Comparison of ENCODE assay signal across 9 mouse cellular contexts in genomic region chr19:60310591-60310990, GRCm38 (mm10).
A peak's percentile ranks its signal among the peaks of the same experiment; 100 is the strongest.
DNase-seq lines count a peak whose midpoint lies in the region; ATAC-seq and TF ChIP-seq lines count a peak whose summit lies in the region.
"Had no signal": no experiment of that assay in that cellular context is flagged by ENCODE, and none has a peak within 500 bp of the region (broad histone marks: within the 10 kb centered on the region; RNA-seq: fewer than 3 reads in every experiment).

No protein-coding gene starts in this region.

- H3K4me2 ChIP-seq in hindbrain, embryonic 11.5 days (replicated peaks; ENCODE audit: low read depth, low read length) = no peak overlapping the region
- no peak overlapping the region for H3K4me2 ChIP-seq in midbrain, embryonic 15.5 days

- ATAC-seq in erythroblast, adult 5-6 weeks (replicated peaks; ENCODE audit: low FRiP score, poor library complexity, severe bottlenecking) = peak; percentile 69; the same call in 1 of the 2 replicates
- ATAC-seq in hindbrain, embryonic 11.5 days (ENCODE audit: low FRiP score) = no peak
- ATAC-seq in midbrain, embryonic 15.5 days (replicated peaks) = peak; percentile 82

- no peak for TF ChIP-seq POLR2A in heart, adult 2 months (IDR thresholded peaks at IDR 0.05; ENCODE audit: insufficient read depth, low read depth, low read length)
- TF ChIP-seq POLR2A in brain, embryonic 14.5 days (IDR thresholded peaks at IDR 0.05; ENCODE audit: borderline replicate concordance, extremely low read depth, insufficient read depth, insufficient read length, poor library complexity, severe bottlenecking) = no peak

- H3K9me3 ChIP-seq in hindbrain, embryonic 11.5 days (ENCODE audit: control insufficient read depth, low read length) = no peaks in the 10 kb centered on the region
- no peaks in the 10 kb centered on the region for H3K9me3 ChIP-seq in midbrain, embryonic 15.5 days

- WGBS in heart, adult 2 months = 29% methylated on average over 4 of the region's 4 CpGs
- 28% methylated on average over 4 of the region's 4 CpGs for WGBS in hindbrain, embryonic 11.5 days
- 29% methylated on average over 4 of the region's 4 CpGs for WGBS in midbrain, embryonic 15.5 days

- no peak for TF ChIP-seq EP300 in heart, adult 2 months (IDR thresholded peaks at IDR 0.05; ENCODE audit: insufficient read depth, low read depth, low read length)

- intact Hi-C loops in heart, adult 2 months (cut with DNase I) = loop anchor here (1.0 to 10.0 kb wide), 3 partner anchors 166 to 892 kb away; no protein-coding TSS in a partner anchor
- intact Hi-C loops in heart, postnatal 25 days (cut with DNase I) = loop anchor here (1.0 to 5.0 kb wide), 4 partner anchors 168 to 1073 kb away; no protein-coding TSS in a partner anchor

- DNase-seq in heart, adult 2 months = peak; percentile 50 to 61
- no peak for DNase-seq in heart, postnatal 25 days (ENCODE audit: low spot score)
- peak; percentile 93 for DNase-seq in brain, embryonic 14.5 days (ENCODE audit: low read depth)
- peak; percentile 84 for DNase-seq in hindbrain, embryonic 11.5 days (ENCODE audit: low spot score)
- DNase-seq in left cerebral cortex, adult 8-10 months (ENCODE audit: low spot score in 2 of 2) = peak; percentile 13 to 21
- DNase-seq in spleen, postnatal 4 days (ENCODE audit: low spot score in 2 of 2) = peak; percentile 34 to 75

- H3K27ac ChIP-seq in heart, adult 2 months = no peak overlapping the region
- no peak overlapping the region for H3K27ac ChIP-seq in hindbrain, embryonic 11.5 days (ENCODE audit: low read depth, low read length)
- H3K27ac ChIP-seq in midbrain, embryonic 15.5 days = no peak overlapping the region

- H3K36me3 ChIP-seq in heart, adult 2 months (ENCODE audit: control insufficient read depth, insufficient read depth, low read length) = no peaks in the 10 kb centered on the region
- no peaks in the 10 kb centered on the region for H3K36me3 ChIP-seq in hindbrain, embryonic 11.5 days (ENCODE audit: control insufficient read depth, insufficient read depth, low read length)
- H3K36me3 ChIP-seq in midbrain, embryonic 15.5 days (replicated peaks) = no peaks in the 10 kb centered on the region

- no peak overlapping the region for H3K9ac ChIP-seq in heart, adult 2 months (ENCODE audit: low read depth, low read length)
- H3K9ac ChIP-seq in hindbrain, embryonic 11.5 days (ENCODE audit: low read depth, low read length) = no peak overlapping the region
- no peak overlapping the region for H3K9ac ChIP-seq in midbrain, embryonic 15.5 days

- H3K27me3 ChIP-seq in heart, adult 2 months (ENCODE audit: control insufficient read depth, insufficient read depth, low read length) = no peaks in the 10 kb centered on the region
- no peaks in the 10 kb centered on the region for H3K27me3 ChIP-seq in hindbrain, embryonic 11.5 days (ENCODE audit: control insufficient read depth, insufficient read depth, low read length)
- H3K27me3 ChIP-seq in midbrain, embryonic 15.5 days (replicated peaks) = no peaks in the 10 kb centered on the region

- no peaks in the 10 kb centered on the region for H3K79me2 ChIP-seq in heart, adult 2 months (replicated peaks; ENCODE audit: control insufficient read depth, insufficient read depth, low read length)

- H3K4me3 ChIP-seq in heart, adult 2 months = no peak overlapping the region
- no peak overlapping the region for H3K4me3 ChIP-seq in hindbrain, embryonic 11.5 days (ENCODE audit: low read depth, low read length)
- H3K4me3 ChIP-seq in midbrain, embryonic 15.5 days = no peak overlapping the region
- H3K4me3 ChIP-seq: myocyte had no signal

- H3K4me1 ChIP-seq in heart, adult 2 months (ENCODE audit: control insufficient read depth, insufficient read depth, low read length) = no peaks in the 10 kb centered on the region
- no peaks in the 10 kb centered on the region for H3K4me1 ChIP-seq in hindbrain, embryonic 11.5 days (replicated peaks; ENCODE audit: control insufficient read depth, insufficient read depth, low read length)
- no peaks in the 10 kb centered on the region for H3K4me1 ChIP-seq in midbrain, embryonic 15.5 days

- TF ChIP-seq CTCF in heart, adult 2 months (IDR thresholded peaks at IDR 0.05) = peak; percentile 90
- TF ChIP-seq CTCF in brain, embryonic 14.5 days (IDR thresholded peaks at IDR 0.05; ENCODE audit: borderline replicate concordance, extremely low read depth, insufficient read depth, insufficient read length) = peak; percentile 84; the same call in 1 of the 2 replicates
